Mouse (Mus musculus) 416B (cell line): ENCODE data around the gene Hist1h4h.

Experiments used
- DNase-seq: peaks from one replicate; pipeline ENCODE4 v3.0.0; 2011; ENCODE audit warnings: low read depth

Hist1h4h gene

GRCm38 (mm10) chr13:23576906-23577639, 46.2 kb downstream of the Hist1h4h start:
- DNase-seq, result peak; percentile 75

- peak; percentile 50 for DNase-seq
Measured at GRCm38 (mm10) chr13:23577835-23578234, 47.0 kb downstream of the Hist1h4h start.
